Mouse (Mus musculus): Measurements from ENCODE around the gene Cacnb4.

Gene Cacnb4

DNA sequence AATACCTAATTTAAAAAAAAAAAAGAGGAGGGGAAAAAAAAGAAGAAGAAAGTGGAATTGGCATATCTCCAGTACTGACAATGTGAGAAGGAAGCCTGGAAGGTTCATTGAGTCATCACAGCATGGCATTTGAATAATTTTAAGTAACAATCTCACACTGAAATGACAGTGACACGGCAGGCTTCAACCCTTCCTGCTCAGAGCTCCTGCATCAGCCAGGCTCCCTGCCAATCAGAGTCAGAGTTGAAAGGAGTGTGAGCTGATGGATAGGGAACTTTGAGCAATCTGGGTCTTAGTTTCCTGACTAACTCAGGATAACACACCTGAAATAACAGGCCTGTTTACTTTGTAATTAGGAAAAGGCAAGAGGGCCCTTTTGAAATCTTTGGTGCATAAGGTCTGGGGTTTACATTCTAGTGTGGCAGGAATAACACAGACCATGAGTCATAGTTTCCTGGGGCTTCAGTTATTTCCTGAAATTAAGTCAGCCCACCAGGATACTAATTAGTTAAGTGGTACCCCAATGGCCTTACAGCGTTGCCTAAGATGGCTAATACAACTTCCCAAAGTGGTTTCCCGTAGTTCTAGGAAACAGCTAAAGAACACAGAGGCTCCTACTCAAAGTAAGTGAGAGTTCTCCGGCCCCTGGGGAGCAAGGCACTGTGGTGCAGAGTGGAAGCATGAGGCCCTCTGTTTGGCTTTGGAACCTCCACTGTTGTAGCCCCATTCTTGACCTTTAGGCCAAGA, 204.9 kb downstream of the Cacnb4 start:
- no peak for TF ChIP-seq GATA4 (IDR thresholded peaks at IDR 0.05; ENCODE audit: insufficient replicate concordance, low read length)

DNA sequence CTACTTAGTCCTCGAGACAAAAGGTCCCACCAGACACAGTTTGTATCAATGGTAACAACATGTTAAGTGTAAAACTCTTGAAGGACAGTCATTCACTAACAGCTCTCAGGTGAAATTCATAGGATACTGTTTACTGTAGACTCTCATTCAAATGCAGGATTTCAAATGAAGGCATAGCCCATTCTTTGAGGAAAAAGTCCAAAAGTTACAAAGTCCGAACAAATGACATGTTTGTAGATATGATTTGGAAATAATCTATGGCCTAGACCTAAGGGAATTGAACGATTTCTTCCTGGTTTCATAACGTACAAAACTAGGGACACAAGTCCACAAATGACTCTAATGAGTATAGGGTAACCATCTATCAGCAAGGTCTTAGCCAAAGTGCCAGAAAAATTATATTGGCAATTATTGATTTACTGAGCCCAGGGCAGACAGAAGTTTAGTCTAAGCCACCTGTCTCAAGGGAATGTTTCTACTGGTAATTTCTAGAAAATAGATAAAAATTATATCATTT, 206.5 kb downstream of the Cacnb4 start:
- TF ChIP-seq GATA4 (IDR thresholded peaks at IDR 0.05; ENCODE audit: insufficient replicate concordance, low read length): no peak

DNA sequence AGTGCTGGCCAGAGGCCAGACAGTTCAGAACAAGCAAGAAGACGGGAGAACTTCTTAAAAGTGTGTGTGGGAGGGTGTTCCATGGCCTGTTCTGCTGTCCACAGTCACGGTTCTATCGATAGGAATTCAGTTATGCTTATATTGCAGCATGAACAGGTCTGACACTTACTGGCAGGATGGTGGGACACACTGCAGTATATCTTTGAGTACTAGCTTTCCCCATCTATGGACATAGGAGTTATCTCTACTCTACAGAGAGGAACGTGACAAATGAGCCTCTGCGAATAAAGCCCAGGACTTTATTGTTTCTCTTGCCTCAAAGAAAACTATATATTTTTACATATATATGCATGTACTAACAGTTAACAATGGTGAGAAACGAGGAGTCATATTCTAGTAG, 209.0 kb downstream of the Cacnb4 start:
- TF ChIP-seq GATA4 (IDR thresholded peaks at IDR 0.05; ENCODE audit: insufficient replicate concordance, low read length): no peak

DNA sequence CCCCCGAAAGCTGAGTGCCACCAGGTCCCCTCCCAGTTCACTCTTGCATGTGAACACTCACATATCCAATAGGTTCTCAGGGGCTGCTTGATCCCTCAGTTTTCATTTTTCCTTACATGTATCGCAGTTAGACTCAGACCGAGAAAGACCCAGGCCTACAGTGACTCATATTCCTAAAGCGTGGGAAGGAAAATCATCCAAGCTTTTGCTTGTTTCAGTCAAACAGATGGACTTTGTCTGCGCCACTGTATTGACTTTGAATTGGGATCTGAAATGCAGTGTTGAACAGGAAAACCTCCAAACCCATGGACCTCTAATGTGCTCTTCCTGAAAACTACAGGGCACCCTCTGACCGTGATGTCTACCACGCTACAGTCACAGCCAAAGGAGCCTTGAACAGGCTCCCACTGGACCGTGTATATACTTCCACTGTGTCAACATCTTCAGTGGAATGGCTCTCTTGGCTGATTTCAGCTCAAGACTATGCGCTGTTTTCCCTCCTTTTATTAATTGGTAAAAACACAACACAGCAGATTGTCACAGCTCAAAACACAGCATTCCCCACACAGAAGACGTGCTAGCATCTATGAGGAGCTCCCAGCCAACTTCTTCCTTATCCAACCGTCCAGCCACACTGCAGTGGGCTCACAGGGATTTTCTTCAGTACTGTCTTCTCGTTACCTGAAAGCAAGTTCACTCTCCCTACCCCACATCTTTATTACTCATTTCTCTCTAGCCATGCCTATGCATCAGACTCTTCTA, 215.2 kb downstream of the Cacnb4 start:
- no peak for TF ChIP-seq GATA4 (IDR thresholded peaks at IDR 0.05; ENCODE audit: insufficient replicate concordance, low read length)

DNA sequence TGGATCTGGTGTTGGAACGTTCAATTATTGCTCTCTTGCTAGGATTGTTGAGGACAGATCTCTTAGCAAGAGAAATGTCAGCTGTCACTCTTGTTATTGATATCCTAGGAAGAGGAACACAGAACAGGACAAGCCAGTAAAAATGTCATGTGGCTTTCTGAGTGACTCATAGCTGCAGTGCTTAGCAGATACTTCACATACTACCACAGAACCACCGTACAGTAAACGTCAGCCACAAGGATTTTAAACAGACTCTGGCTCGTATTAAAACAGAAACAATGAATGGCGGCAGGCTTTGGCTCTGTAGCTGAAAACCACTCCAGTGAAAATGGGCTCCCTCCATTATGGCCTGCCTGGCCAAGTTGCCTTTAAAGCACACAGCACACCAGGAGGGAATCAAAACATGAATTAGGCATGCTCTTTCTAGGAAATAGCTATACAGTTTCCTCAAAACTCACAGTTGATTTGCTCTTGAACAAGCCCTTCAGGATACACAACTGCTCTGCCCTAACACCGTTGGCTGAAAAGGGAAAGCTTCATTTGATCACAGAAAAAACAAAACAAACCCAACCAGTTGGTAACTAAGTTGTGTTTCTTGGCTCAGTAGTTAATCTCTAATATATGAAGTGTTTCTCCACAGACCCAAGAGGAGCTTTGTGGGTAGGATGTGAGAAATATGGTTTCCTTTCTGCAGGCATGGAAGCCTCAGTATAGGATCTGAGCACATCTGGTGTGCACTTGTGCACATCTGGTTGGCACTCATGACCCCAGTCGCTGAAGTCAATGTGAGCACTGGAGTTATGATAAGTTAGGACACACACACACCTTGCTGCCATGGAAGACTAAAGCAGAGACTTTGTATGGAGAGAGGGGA, 220.8 kb downstream of the Cacnb4 start:
- TF ChIP-seq GATA4 (IDR thresholded peaks at IDR 0.05; ENCODE audit: insufficient replicate concordance, low read length): no peak

DNA sequence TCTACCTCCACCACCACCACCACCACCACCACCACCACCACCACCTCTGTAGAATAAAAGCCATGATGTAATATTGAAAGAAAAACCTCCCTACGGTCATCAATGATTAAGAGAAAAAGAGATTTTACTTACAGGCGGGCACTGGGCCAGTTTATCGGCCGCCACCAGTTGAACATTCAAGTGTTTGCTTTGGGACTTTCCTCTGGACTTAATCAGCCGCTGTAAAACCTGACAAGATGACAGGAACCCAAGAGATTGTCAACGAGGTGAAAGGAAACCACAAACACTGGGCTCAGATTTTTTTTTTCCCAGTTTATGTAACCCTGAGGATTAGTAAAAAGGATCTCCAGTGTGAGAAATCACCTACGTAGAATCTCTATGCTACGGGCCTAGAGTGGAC, 226.8 kb downstream of the Cacnb4 start:
- no peak for TF ChIP-seq GATA4 (IDR thresholded peaks at IDR 0.05; ENCODE audit: insufficient replicate concordance, low read length)

DNA sequence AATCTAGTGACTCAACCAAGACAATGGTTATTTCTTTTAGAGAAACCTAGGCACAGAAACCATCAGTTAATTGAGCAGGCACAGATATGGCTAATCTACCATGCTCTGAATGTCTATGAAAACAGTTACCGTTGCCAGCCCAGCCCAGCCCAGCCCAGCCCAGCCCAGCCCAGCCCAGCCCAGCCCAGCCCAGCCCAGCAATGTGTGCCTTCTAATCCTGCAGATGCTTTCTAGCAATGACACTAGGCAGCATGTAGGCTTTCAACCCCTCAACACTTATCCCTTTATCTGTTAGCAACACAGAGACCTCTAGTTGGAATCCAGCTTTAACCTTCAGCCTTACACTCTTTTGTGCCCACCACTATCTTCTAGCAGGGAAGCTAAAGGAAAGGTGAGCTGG, 227.7 kb downstream of the Cacnb4 start:
- no peak for TF ChIP-seq GATA4 (IDR thresholded peaks at IDR 0.05; ENCODE audit: insufficient replicate concordance, low read length)

DNA sequence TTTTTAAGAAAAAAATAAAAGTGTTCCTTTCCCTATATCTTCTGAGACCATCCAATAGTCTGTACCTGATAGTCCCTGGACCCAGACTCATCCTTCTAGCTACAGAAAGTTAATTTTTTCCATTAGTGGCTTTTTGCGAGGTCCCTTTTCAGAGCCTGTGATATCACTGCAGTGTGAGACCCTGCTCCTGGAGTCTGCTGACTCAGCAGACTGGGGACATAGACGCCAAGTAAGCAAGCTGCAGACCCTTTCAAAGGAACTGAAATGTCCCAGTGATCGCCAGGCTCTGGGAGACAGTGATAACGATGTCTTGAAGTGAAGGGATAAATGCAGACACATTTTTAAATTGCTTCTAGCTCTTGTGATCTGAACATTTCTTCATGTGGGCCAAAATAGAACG, 230.0 kb downstream of the Cacnb4 start:
- no peak for TF ChIP-seq GATA4 (IDR thresholded peaks at IDR 0.05; ENCODE audit: insufficient replicate concordance, low read length)

DNA sequence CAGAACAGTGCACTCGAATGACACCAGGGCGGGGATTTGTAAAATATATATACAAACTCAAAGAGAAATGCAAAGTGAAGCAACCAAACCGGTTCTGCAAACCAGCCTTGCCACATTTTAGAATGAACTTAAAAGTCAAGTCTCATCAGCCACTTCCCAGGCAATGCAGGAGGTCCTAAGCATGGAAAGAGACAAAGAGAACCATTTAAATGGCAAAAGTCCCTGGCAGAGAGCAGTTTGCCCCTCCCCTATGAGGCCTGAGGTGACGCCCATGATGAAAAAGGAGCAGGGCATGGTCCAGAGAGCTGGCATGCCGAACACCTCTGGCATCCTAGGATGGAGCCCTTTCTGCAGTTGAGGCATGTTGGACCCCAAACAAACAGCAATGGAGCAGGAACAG, 234.5 kb downstream of the Cacnb4 start:
- TF ChIP-seq GATA4 (IDR thresholded peaks at IDR 0.05; ENCODE audit: insufficient replicate concordance, low read length): no peak

DNA sequence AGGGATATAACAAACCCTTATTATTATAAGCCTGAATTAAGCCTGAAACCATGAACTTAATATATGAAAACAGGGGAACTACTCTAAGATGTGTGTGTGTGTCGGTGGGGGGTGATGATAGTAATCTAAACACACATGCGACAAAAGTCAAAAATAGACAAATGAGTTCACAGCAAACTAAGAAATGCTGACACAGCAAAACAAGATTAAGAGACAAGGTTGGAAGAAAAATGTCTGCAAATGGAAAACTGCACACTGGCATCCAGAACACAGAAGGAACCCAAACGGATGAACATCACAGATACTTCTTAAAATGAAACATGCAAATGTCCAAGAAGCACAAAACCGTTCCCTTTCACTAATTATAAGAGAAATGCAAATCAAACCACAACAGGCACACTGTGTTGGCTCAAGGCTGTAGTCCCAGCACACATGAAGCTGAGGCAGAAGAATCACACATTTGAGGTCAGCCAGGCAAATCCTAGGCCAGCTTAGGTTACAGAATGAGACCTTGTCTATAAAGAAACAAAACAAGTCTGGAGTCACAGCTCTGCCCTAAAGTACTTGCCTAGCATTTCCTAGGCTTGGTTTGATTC, 236.1 kb downstream of the Cacnb4 start:
- no peak for TF ChIP-seq GATA4 (IDR thresholded peaks at IDR 0.05; ENCODE audit: insufficient replicate concordance, low read length)

DNA sequence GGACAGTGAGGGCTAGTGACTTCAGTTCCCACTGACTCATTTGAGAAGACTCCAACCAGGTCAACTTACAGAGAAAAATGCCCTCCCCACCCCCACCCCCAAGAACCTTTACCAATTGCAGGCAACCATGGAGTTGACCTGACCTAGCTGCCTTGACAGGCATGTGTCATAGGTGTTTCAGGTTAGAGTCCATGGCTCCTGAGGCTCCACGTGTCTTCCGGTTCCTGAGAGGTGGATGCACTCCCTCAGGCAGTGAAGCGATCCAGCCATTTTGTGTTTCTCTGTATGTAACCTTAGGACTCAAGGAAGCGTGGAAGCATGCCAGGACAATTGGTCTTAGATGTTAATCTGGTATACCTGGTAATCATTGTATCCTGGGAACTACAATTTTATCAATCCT, 238.2 kb downstream of the Cacnb4 start:
- no peak for TF ChIP-seq GATA4 (IDR thresholded peaks at IDR 0.05; ENCODE audit: insufficient replicate concordance, low read length)

DNA sequence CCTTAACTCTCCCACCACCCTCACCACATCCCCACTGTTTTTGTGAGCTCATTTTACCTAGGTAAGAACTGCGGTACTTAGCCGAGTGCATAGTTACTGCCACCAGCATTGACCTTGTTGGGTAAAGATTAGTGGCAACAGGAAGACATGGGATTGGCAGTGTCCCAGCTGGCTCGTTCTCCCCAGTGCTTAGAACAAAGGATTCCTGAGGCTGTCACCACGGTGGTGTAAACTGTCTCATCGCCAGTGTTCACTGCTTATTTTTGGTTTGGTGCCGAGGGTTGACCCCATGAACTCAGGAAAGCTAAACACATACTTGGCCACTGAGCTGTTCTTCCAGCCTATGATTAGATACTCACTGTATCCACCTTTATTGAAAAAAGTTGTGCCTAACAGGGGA, 238.6 kb downstream of the Cacnb4 start:
- TF ChIP-seq GATA4 (IDR thresholded peaks at IDR 0.05; ENCODE audit: insufficient replicate concordance, low read length): no peak; the same call in 1 of the 2 replicates

DNA sequence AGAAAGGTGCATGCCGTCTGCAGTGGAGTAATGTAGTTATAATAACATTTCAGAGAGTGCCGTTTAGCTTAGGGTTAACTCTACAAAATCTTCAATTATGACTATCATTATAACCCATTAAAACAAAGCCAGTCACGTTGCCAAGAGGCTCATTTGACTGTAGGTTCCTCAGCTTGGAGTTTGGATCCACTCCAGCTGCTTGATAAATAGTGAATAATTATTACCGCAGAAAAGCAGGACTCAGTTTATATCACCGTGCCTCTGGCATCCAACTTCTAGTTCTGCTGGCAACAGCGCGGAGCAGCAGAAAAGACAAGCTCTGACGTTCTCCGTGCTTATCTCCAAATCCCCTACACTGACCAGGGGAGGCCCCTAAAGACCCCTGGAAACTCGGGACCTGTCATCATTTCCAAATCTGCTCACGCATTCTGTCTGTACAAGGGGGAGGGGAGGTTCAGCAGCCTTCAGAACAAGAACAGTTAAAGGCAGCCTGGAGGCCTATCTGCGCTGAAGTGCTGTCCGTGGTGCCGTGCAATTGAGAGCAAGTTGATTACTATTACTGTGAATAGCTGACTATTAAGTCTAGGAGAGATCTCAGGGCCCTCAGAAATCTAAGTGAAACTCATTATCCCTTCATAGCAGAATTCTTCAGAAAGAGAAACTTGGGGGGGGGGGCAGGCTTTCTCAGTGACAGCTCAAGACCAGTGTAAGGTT, 240.6 kb downstream of the Cacnb4 start:
- TF ChIP-seq GATA4 (IDR thresholded peaks at IDR 0.05; ENCODE audit: insufficient replicate concordance, low read length): no peak

DNA sequence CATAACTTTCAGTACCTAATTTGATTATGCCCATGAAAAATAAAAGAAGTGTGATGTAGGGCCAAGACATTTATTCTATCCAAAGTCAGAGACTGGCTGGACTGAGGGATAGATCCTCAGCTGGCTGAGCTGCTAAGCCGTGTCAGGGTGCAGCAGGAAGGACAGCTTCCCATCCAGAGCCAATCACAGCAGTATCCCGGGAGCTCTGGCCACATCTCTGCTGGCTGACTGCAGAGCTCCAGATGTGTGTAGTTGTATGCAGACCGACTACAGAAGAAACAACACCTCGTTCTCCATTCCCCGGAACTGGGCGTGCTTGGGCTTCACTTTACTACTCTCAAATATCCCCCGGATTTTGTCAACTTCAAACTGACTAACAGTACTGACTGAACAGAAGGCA, 243.3 kb downstream of the Cacnb4 start:
- TF ChIP-seq GATA4 (IDR thresholded peaks at IDR 0.05; ENCODE audit: insufficient replicate concordance, low read length): no peak

Data from liver, adult (tissue).